Mouse (Mus musculus) cerebellum, adult 2 months (tissue): ENCODE results near the gene Marf1.

ENCODE experiments used
- CTCF ChIP-seq: fragments of 200-500 bp; IDR thresholded peaks from 2 replicates; pipeline ENCODE4 v1.5.1; 2011; ENCODE audit warnings: low read depth, mild to moderate bottlenecking, control low read depth, low read length, moderate library complexity, borderline replicate concordance; ENCODE audit not compliant: insufficient read depth
- POLR2A ChIP-seq: fragments of 200-500 bp; IDR thresholded peaks from 2 replicates; pipeline ENCODE4 v1.6.1; 2011; ENCODE audit warnings: low read length, control low read depth, borderline replicate concordance; ENCODE audit not compliant: insufficient read depth

DNA sequence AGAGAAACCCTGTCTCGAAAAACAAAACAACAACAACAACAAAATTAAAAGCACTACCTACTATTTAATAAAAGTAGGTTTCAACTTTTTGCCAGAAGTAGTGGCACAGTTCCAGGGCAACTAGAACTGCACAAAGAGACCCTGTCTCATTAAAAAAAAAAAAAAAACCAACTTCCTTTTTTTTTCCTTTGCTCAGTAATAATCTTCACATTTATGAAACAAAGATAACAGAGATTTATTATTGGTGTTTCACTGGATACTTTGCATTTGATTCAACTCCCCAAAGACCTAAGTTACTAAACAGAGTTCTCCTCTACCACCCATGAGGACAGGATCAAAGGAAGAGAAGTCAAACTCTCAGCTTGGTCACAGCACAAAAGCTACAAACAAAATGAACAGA lies 2.2 kb downstream of the Marf1 start:
- no peak for TF ChIP-seq CTCF
- no peak for TF ChIP-seq POLR2A
